Mouse (Mus musculus) embryonic fibroblast, embryonic 13.5 days (primary cell): ENCODE data around the gene Cnot2.

Experiments
- CTCF ChIP-seq: IDR thresholded peaks from 2 replicates; pipeline ENCODE4 v1.5.1; 2011; ENCODE audit warnings: mild to moderate bottlenecking, control low read depth, low read length, moderate library complexity, borderline replicate concordance; ENCODE audit not compliant: insufficient read depth
- POLR2A ChIP-seq: IDR thresholded peaks from 2 replicates; pipeline ENCODE4 v1.6.1; 2011; ENCODE audit warnings: low read depth, mild to moderate bottlenecking, control low read depth, low read length, moderate library complexity

DNA sequence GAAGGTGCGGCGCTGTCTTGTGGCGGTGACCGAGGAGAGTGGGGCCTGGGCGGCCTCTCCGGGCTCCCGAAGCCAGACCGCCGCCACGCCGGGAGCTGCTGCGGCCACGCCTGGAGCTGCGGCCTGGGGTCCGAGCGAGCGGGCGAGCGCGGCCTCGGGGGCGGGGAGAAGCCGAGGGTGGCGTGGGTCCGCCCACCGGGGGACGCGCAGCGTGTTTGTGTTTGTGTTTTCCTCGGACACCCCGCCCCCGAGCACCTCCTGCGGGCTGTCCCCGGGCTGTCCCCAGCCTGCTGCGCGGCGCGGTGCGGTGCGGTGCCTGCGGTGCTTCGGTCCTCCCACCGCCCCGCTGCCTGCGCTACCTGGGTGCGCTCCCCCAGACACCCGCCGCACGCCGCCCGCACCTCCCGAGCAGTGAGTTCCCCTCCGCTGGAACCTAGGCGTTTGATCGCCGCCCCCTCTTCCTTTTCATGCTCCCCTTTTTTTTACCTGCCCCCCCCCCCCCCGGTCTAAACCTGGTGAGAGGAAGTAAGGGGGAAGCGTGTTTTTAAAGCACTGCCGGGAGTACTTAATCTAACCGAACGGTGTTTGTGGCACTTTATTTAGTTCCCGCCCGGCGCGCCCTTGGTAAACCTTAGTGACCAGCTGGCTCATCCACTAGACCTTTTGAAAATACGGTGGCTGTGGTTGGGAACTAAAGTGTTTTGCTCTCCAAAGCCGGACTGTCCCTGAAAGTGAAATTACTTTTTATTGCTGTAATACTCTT lies 589 bp upstream of the Cnot2 start:
- no peak for TF ChIP-seq CTCF
- no peak for TF ChIP-seq POLR2A
